Mouse (Mus musculus) hindbrain, embryonic 14.5 days (tissue): ENCODE data around the gene Morc3. TPM values are rescaled to one million over a fixed set of nuclear protein-coding genes. Genes with fewer than 3 reads are reported as not detected.

Experiments
- ATAC-seq: fragments of 200-750 bp; cut with Nextera tagmentation; 2 replicates; pipeline ENCODE4 v1.8.0; 2017; ENCODE audit warnings: moderate number of reproducible peaks, mild to moderate bottlenecking, moderate TSS enrichment, moderate library complexity; ENCODE audit not compliant: low FRiP score
- DNase-seq: peaks from one replicate; pipeline ENCODE4 v3.0.0-alpha.2; 2015; ENCODE audit warnings: low spot score
- H3K27ac ChIP-seq: fragments of 300-500 bp; sonication (generic); 2 replicates; pipeline ENCODE4 v1.5.1; 2014; ENCODE audit warnings: mild to moderate bottlenecking, moderate library complexity
- H3K27me3 ChIP-seq: fragments of 300-500 bp; sonication (generic); 2 replicates; pipeline ENCODE4 v1.6.1; 2014; ENCODE audit warnings: mild to moderate bottlenecking, low read length, mixed read lengths; ENCODE audit not compliant: control insufficient read depth, insufficient read depth
- H3K36me3 ChIP-seq: fragments of 300-500 bp; sonication (generic); replicated peaks from 2 replicates; pipeline ENCODE4 v1.6.1; 2014; ENCODE audit not compliant: control insufficient read depth, insufficient read depth
- H3K4me1 ChIP-seq: fragments of 300-500 bp; sonication (generic); replicated peaks from 2 replicates; pipeline ENCODE4 v1.6.1; 2014; ENCODE audit warnings: antibody characterized with exemption, low read length, mixed read lengths; ENCODE audit not compliant: control insufficient read depth, insufficient read depth
- H3K4me2 ChIP-seq: fragments of 300-500 bp; sonication (generic); replicated peaks from 2 replicates; pipeline ENCODE4 v1.6.1; 2014; ENCODE audit warnings: mild to moderate bottlenecking, moderate library complexity
- H3K4me3 ChIP-seq: fragments of 300-500 bp; sonication (generic); replicated peaks from 2 replicates; pipeline ENCODE4 v1.5.1; 2014; ENCODE audit warnings: mild to moderate bottlenecking, low read length
- H3K9ac ChIP-seq: fragments of 300-500 bp; sonication (generic); 2 replicates; pipeline ENCODE4 v1.6.1; 2014
- H3K9me3 ChIP-seq: fragments of 300-500 bp; sonication (generic); 2 replicates; pipeline ENCODE4 v1.6.1; 2016; ENCODE audit warnings: low read length; ENCODE audit not compliant: control insufficient read depth
- WGBS: fragments of 180-500 bp; shearing (Covaris S2); extraction: QIAGEN DNeasy Blood & Tissue Kit; methylation state at CpG from one replicate; pipeline ENCODE4 v1.1.7; 2014; 5-methylcytosine and 5-hydroxymethylcytosine counted together
- polyA plus RNA-seq: library from polyadenylated mRNA; unstranded; fragments of >200 nt; fragmentation: Nextera tagmentation; extraction: Ambion mirVana; gene quantifications from 2 replicates; pipeline ENCODE4 v1.2.1, GENCODE M21; 2014

Morc3 gene
- 33.6 and 36.5 TPM in 2 replicates for polyA plus RNA-seq

GRCm38 (mm10) chr16:93831627-93832395 is at the start of gene Morc3:
Gene Morc3 (plus strand): TSS chr16:93832121.
- Histone ChIP-seq H3K9me3 (no peaks in the 10 kb centered on the region), H3K36me3 (no peaks in the 10 kb centered on the region), H3K9ac (peak within 1 kb of the TSS; percentile 93), H3K4me3 (peak within 1 kb of the TSS; percentile 95), H3K27me3 (no peaks in the 10 kb centered on the region), H3K4me2 (peak within 1 kb of the TSS; percentile 89), H3K27ac (peak within 1 kb of the TSS; percentile 95), H3K4me1 (peaks cover 13% of the 10 kb centered on the region)
- ATAC-seq = peak; percentile 96
- DNase-seq = peak; percentile 100
- WGBS = 12% methylated on average over 54 of the region's 55 CpGs

GRCm38 (mm10) chr16:93784175-93784574 is 47.7 kb upstream of the Morc3 start:
- H3K9ac ChIP-seq = no peak overlapping the region
- H3K4me2 ChIP-seq = no peak overlapping the region
- H3K4me3 ChIP-seq = no peak overlapping the region
- H3K36me3 ChIP-seq = peaks cover 53% of the 10 kb centered on the region
- WGBS = 95% methylated on average over 7 of the region's 7 CpGs
- DNase-seq (no peak), ATAC-seq (no peak)
- H3K27ac ChIP-seq = no peak overlapping the region
- no peaks in the 10 kb centered on the region for H3K9me3 ChIP-seq
- H3K27me3 ChIP-seq = no peaks in the 10 kb centered on the region
- no peaks in the 10 kb centered on the region for H3K4me1 ChIP-seq

GRCm38 (mm10) chr16:93785805-93786204 is 46.1 kb upstream of the Morc3 start:
- Histone ChIP-seq H3K27me3 (no peaks in the 10 kb centered on the region), H3K9me3 (no peaks in the 10 kb centered on the region), H3K4me3 (no peak overlapping the region), H3K9ac (no peak overlapping the region), H3K27ac (no peak overlapping the region), H3K4me2 (no peak overlapping the region), H3K36me3 (peaks cover 38% of the 10 kb centered on the region), H3K4me1 (0 out of 2 replicates have a peak, but pooled peaks cover 2% of the 10 kb centered on the region)
- DNase-seq (peak; percentile 83), ATAC-seq (peak; percentile 87)
- 5% methylated on average over 9 of the region's 9 CpGs for WGBS

GRCm38 (mm10) chr16:93788388-93788787 is 43.5 kb upstream of the Morc3 start:
- ATAC-seq = no peak
- 0 out of 2 replicates have a peak, but pooled peaks cover 3% of the 10 kb centered on the region for H3K4me1 ChIP-seq
- H3K27me3 ChIP-seq = no peaks in the 10 kb centered on the region
- no peak overlapping the region for H3K9ac ChIP-seq
- no peak for DNase-seq
- WGBS = 95% methylated on average over 4 of the region's 4 CpGs
- peaks cover 23% of the 10 kb centered on the region for H3K36me3 ChIP-seq
- H3K4me3 ChIP-seq = no peak overlapping the region
- H3K4me2 ChIP-seq = no peak overlapping the region
- no peaks in the 10 kb centered on the region for H3K9me3 ChIP-seq
- H3K27ac ChIP-seq = no peak overlapping the region

- no peak for ATAC-seq
Observed at GRCm38 (mm10) chr16:93788881-93789280, 43.0 kb upstream of the Morc3 start.

GRCm38 (mm10) chr16:93789971-93790755 is 41.8 kb upstream of the Morc3 start:
- Histone ChIP-seq H3K9ac (no peak overlapping the region), H3K4me2 (no peak overlapping the region), H3K4me1 (0 out of 2 replicates have a peak, but pooled peaks cover 3% of the 10 kb centered on the region), H3K4me3 (no peak overlapping the region), H3K9me3 (no peaks in the 10 kb centered on the region), H3K27ac (no peak overlapping the region), H3K27me3 (no peaks in the 10 kb centered on the region), H3K36me3 (peaks cover 25% of the 10 kb centered on the region)
- ATAC-seq = no peak
- WGBS = 28% methylated on average over 5 of the region's 5 CpGs
- no peak for DNase-seq

More at GRCm38 (mm10) chr16:93788881-93789280, 43.0 kb upstream of the Morc3 start:
- Histone ChIP-seq H3K27ac (no peak overlapping the region), H3K9me3 (no peaks in the 10 kb centered on the region), H3K4me3 (no peak overlapping the region), H3K36me3 (peaks cover 24% of the 10 kb centered on the region), H3K4me1 (0 out of 2 replicates have a peak, but pooled peaks cover 3% of the 10 kb centered on the region), H3K9ac (no peak overlapping the region), H3K27me3 (no peaks in the 10 kb centered on the region), H3K4me2 (no peak overlapping the region)
- WGBS = 95% methylated on average over 8 of the region's 8 CpGs
- no peak for DNase-seq

- no peak overlapping the region for H3K27ac ChIP-seq
- 0 out of 2 replicates have a peak, but pooled peaks cover 3% of the 10 kb centered on the region for H3K4me1 ChIP-seq
- no peak overlapping the region for H3K4me3 ChIP-seq
- ATAC-seq (no peak), DNase-seq (no peak)
- H3K4me2 ChIP-seq = no peak overlapping the region
- no peaks in the 10 kb centered on the region for H3K9me3 ChIP-seq
- H3K36me3 ChIP-seq = peaks cover 25% of the 10 kb centered on the region
- WGBS = 69% methylated on average over 15 of the region's 15 CpGs
- H3K9ac ChIP-seq = no peak overlapping the region
- H3K27me3 ChIP-seq = no peaks in the 10 kb centered on the region
Observed at GRCm38 (mm10) chr16:93792981-93793630, 38.8 kb upstream of the Morc3 start.

GRCm38 (mm10) chr16:93794845-93795244 is 37.1 kb upstream of the Morc3 start:
- WGBS = 63% methylated on average over 5 of the region's 5 CpGs
- Histone ChIP-seq H3K27me3 (no peaks in the 10 kb centered on the region), H3K4me2 (no peak overlapping the region), H3K9ac (no peak overlapping the region), H3K4me1 (0 out of 2 replicates have a peak, but pooled peaks cover 3% of the 10 kb centered on the region), H3K4me3 (no peak overlapping the region), H3K36me3 (peaks cover 36% of the 10 kb centered on the region), H3K9me3 (no peaks in the 10 kb centered on the region), H3K27ac (no peak overlapping the region)
- ATAC-seq (no peak), DNase-seq (no peak)

GRCm38 (mm10) chr16:93795391-93795790 is 36.5 kb upstream of the Morc3 start:
- Histone ChIP-seq H3K27me3 (no peaks in the 10 kb centered on the region), H3K9me3 (no peaks in the 10 kb centered on the region), H3K4me3 (no peak overlapping the region), H3K27ac (no peak overlapping the region), H3K9ac (no peak overlapping the region), H3K36me3 (peaks cover 41% of the 10 kb centered on the region), H3K4me2 (no peak overlapping the region), H3K4me1 (0 out of 2 replicates have a peak, but pooled peaks cover 3% of the 10 kb centered on the region)
- ATAC-seq = no peak
- DNase-seq = no peak
- WGBS = 99% methylated on average over 5 of the region's 5 CpGs
